In genomic region chr5:140710315-140710714, GRCm38 (mm10) we compare ENCODE assay signal across 16 mouse cellular contexts.
"Had no signal": no experiment of that assay in that cellular context is flagged by ENCODE, and none has a peak within 500 bp of the region (broad histone marks: within the 10 kb centered on the region; RNA-seq: fewer than 3 reads in every experiment).

No protein-coding gene starts in this region.

- DNase-seq: retina, postnatal 1 day; right cerebral cortex, adult 18-20 months; right cerebral cortex, postnatal 14 days; right cerebral cortex, postnatal 25 days; right cerebral cortex, postnatal 4 days; spleen, adult 18-20 months; thymus, adult 18-20 months; thymus, adult 2 months; thymus, postnatal 14 days; thymus, postnatal 25 days; thymus, postnatal 36 days; thymus, postnatal 4 days had no signal

- H3K4me3 ChIP-seq: neural tube, embryonic 13.5 days; neural tube, embryonic 15.5 days; stomach, embryonic 15.5 days had no signal

- H3K9ac ChIP-seq: neural tube, embryonic 13.5 days; neural tube, embryonic 15.5 days; stomach, embryonic 15.5 days had no signal

- H3K27me3 ChIP-seq: neural tube, embryonic 13.5 days; neural tube, embryonic 15.5 days; stomach, embryonic 15.5 days had no signal

- H3K4me2 ChIP-seq: neural tube, embryonic 13.5 days; neural tube, embryonic 15.5 days; stomach, embryonic 15.5 days had no signal

- H3K27ac ChIP-seq: neural tube, embryonic 13.5 days; neural tube, embryonic 15.5 days; stomach, embryonic 15.5 days; stomach, postnatal 0 days had no signal

- H3K9me3 ChIP-seq: neural tube, embryonic 13.5 days; neural tube, embryonic 15.5 days; stomach, embryonic 15.5 days had no signal
